Comparison of ENCODE assay signal across 8 mouse cellular contexts in genomic region chr9:27739287-27739686, GRCm38 (mm10). TPM values are rescaled to one million over a fixed set of nuclear protein-coding genes. Genes with fewer than 3 reads are reported as not detected.
A peak's percentile ranks its signal among the peaks of the same experiment; 100 is the strongest.
DNase-seq lines count a peak whose midpoint lies in the region; ATAC-seq and TF ChIP-seq lines count a peak whose summit lies in the region.
"Had no signal": no experiment of that assay in that cellular context is flagged by ENCODE, and none has a peak within 500 bp of the region (broad histone marks: within the 10 kb centered on the region; RNA-seq: fewer than 3 reads in every experiment).

No protein-coding gene starts in this region.

- no peak overlapping the region for H3K4me2 ChIP-seq in intestine, postnatal 0 days (replicated peaks; ENCODE audit: low read depth)
- H3K4me2 ChIP-seq in intestine, embryonic 15.5 days (replicated peaks): no peak overlapping the region
- H3K4me2 ChIP-seq in embryonic facial prominence, embryonic 14.5 days (ENCODE audit: low read depth, low read length): no peak overlapping the region
- H3K4me2 ChIP-seq in lung, postnatal 0 days (replicated peaks; ENCODE audit: low read depth, low read length): no peak overlapping the region
- H3K4me2 ChIP-seq: limb, embryonic 12.5 days had no signal

- no peak overlapping the region for H3K4me3 ChIP-seq in intestine, postnatal 0 days (ENCODE audit: low read depth, low read length)
- H3K4me3 ChIP-seq in intestine, embryonic 15.5 days (replicated peaks): no peak overlapping the region
- no peak overlapping the region for H3K4me3 ChIP-seq in MEL (ENCODE audit: control insufficient read depth in 1 of 2, insufficient read depth in 1 of 2, low read depth in 2 of 2, low read length in 2 of 2)
- H3K4me3 ChIP-seq in embryonic facial prominence, embryonic 14.5 days (ENCODE audit: low read depth, low read length): no peak overlapping the region
- H3K4me3 ChIP-seq in lung, postnatal 0 days (ENCODE audit: low read depth, low read length): no peak overlapping the region
- H3K4me3 ChIP-seq: limb, embryonic 12.5 days had no signal

- TF ChIP-seq RAD21 in MEL (IDR thresholded peaks at IDR 0.05; ENCODE audit: low read depth, low read length): peak; percentile 38

- H3K79me2 ChIP-seq in MEL (ENCODE audit: control insufficient read depth, insufficient read depth, low read length, poor library complexity): no peaks in the 10 kb centered on the region

- 22% methylated on average over 3 of the region's 3 CpGs for WGBS in intestine, postnatal 0 days
- 26% methylated on average over 3 of the region's 3 CpGs for WGBS in intestine, embryonic 15.5 days
- 25% methylated on average over 3 of the region's 3 CpGs for WGBS in embryonic facial prominence, embryonic 14.5 days
- WGBS in lung, postnatal 0 days: 18% methylated on average over 3 of the region's 3 CpGs

- H3K27me3 ChIP-seq in intestine, postnatal 0 days (replicated peaks; ENCODE audit: control insufficient read depth, insufficient read depth, low read length): no peaks in the 10 kb centered on the region
- no peaks in the 10 kb centered on the region for H3K27me3 ChIP-seq in intestine, embryonic 15.5 days (replicated peaks)
- H3K27me3 ChIP-seq in MEL (ENCODE audit: control insufficient read depth in 1 of 2, insufficient read depth in 2 of 2, low read length in 2 of 2): no peaks in the 10 kb centered on the region
- no peaks in the 10 kb centered on the region for H3K27me3 ChIP-seq in embryonic facial prominence, embryonic 14.5 days (replicated peaks; ENCODE audit: control insufficient read depth, insufficient read depth, low read length)
- no peaks in the 10 kb centered on the region for H3K27me3 ChIP-seq in lung, postnatal 0 days (replicated peaks; ENCODE audit: insufficient read depth, low read length)

- no peaks in the 10 kb centered on the region for H3K36me3 ChIP-seq in intestine, postnatal 0 days (ENCODE audit: control insufficient read depth, insufficient read depth)
- H3K36me3 ChIP-seq in intestine, embryonic 15.5 days: no peaks in the 10 kb centered on the region
- no peaks in the 10 kb centered on the region for H3K36me3 ChIP-seq in MEL (ENCODE audit: control insufficient read depth in 1 of 2, insufficient read depth in 2 of 2, low read length in 2 of 2)
- H3K36me3 ChIP-seq in embryonic facial prominence, embryonic 14.5 days (ENCODE audit: control insufficient read depth, insufficient read depth, low read length): no peaks in the 10 kb centered on the region
- H3K36me3 ChIP-seq in lung, postnatal 0 days (ENCODE audit: insufficient read depth, low read length): no peaks in the 10 kb centered on the region
- H3K36me3 ChIP-seq: limb, embryonic 12.5 days had no signal

- H3K4me1 ChIP-seq in intestine, postnatal 0 days (replicated peaks; ENCODE audit: control insufficient read depth, insufficient read depth, low read length): no peaks in the 10 kb centered on the region
- H3K4me1 ChIP-seq in intestine, embryonic 15.5 days (replicated peaks): no peaks in the 10 kb centered on the region
- H3K4me1 ChIP-seq in MEL (ENCODE audit: control insufficient read depth in 1 of 2, insufficient read depth in 2 of 2, low read length in 2 of 2): no peaks in the 10 kb centered on the region
- no peaks in the 10 kb centered on the region for H3K4me1 ChIP-seq in embryonic facial prominence, embryonic 14.5 days (ENCODE audit: control insufficient read depth, insufficient read depth, low read length)
- H3K4me1 ChIP-seq in lung, postnatal 0 days (ENCODE audit: insufficient read depth, low read depth, low read length): no peaks in the 10 kb centered on the region
- H3K4me1 ChIP-seq: limb, embryonic 12.5 days had no signal

- no peak for TF ChIP-seq POLR2A in MEL (IDR thresholded peaks at IDR 0.05; ENCODE audit: control insufficient read depth in 1 of 2, insufficient read depth in 1 of 2, low read depth in 1 of 2, low read length in 2 of 2, poor library complexity in 1 of 2)

- TF ChIP-seq EP300 in MEL (IDR thresholded peaks at IDR 0.05; ENCODE audit: low read depth in 1 of 2, low read length in 2 of 2): no peak
- no peak for TF ChIP-seq EP300 in lung, postnatal 0 days (IDR thresholded peaks at IDR 0.05)

- peak; percentile 27 for DNase-seq in 416B (ENCODE audit: low read depth)
- DNase-seq in MEL (ENCODE audit: low read depth, low spot score): peak; percentile 26
- peak; percentile 24 for DNase-seq in embryonic facial prominence, embryonic 14.5 days (ENCODE audit: low spot score)
- peak; percentile 71 for DNase-seq in lung, postnatal 0 days (ENCODE audit: low spot score)
- DNase-seq in thymus, adult 18-20 months: no peak

- no peaks in the 10 kb centered on the region for H3K9me3 ChIP-seq in intestine, postnatal 0 days (ENCODE audit: control insufficient read depth)
- no peaks in the 10 kb centered on the region for H3K9me3 ChIP-seq in intestine, embryonic 15.5 days
- H3K9me3 ChIP-seq in MEL (replicated peaks; ENCODE audit: insufficient read depth, low read length): no peaks in the 10 kb centered on the region
- no peaks in the 10 kb centered on the region for H3K9me3 ChIP-seq in embryonic facial prominence, embryonic 14.5 days (ENCODE audit: control insufficient read depth, low read length)
- no peaks in the 10 kb centered on the region for H3K9me3 ChIP-seq in lung, postnatal 0 days (ENCODE audit: low read length)
- H3K9me3 ChIP-seq: limb, embryonic 12.5 days had no signal

- no peak for ATAC-seq in intestine, postnatal 0 days
- ATAC-seq in intestine, embryonic 15.5 days: no peak
- no peak for ATAC-seq in embryonic facial prominence, embryonic 14.5 days (ENCODE audit: low read depth)
- ATAC-seq in lung, postnatal 0 days: peak; percentile 44; the same call in 1 of the 2 replicates

- peak; percentile 59 for TF ChIP-seq CTCF in intestine, postnatal 0 days (IDR thresholded peaks at IDR 0.05; ENCODE audit: low read depth)
- TF ChIP-seq CTCF in MEL (IDR thresholded peaks at IDR 0.05 in 2 of 3, conservative IDR thresholded peaks at IDR 0.05 in 1 of 3; ENCODE audit: control insufficient read depth in 1 of 3, insufficient read depth in 1 of 3, low read depth in 2 of 3, low read length in 3 of 3, poor library complexity in 1 of 3, severe bottlenecking in 1 of 3): peak in 2 of 3 experiments; percentile 38 to 47; a peak in 3 of 6 replicates
- TF ChIP-seq CTCF in lung, postnatal 0 days (IDR thresholded peaks at IDR 0.05): peak; percentile 86

- no peak overlapping the region for H3K9ac ChIP-seq in intestine, postnatal 0 days (ENCODE audit: low read depth, low read length)
- H3K9ac ChIP-seq in intestine, embryonic 15.5 days: no peak overlapping the region
- no peak overlapping the region for H3K9ac ChIP-seq in MEL (ENCODE audit: control insufficient read depth, low read depth, low read length, poor library complexity, severe bottlenecking)
- no peak overlapping the region for H3K9ac ChIP-seq in embryonic facial prominence, embryonic 14.5 days (ENCODE audit: low read depth, low read length)
- H3K9ac ChIP-seq in lung, postnatal 0 days (replicated peaks; ENCODE audit: low read depth): no peak overlapping the region
- H3K9ac ChIP-seq: limb, embryonic 12.5 days had no signal

- no peak overlapping the region for H3K27ac ChIP-seq in intestine, postnatal 0 days (ENCODE audit: low read depth, low read length)
- no peak overlapping the region for H3K27ac ChIP-seq in intestine, embryonic 15.5 days
- H3K27ac ChIP-seq in MEL (ENCODE audit: control insufficient read depth, low read depth, low read length): no peak overlapping the region
- no peak overlapping the region for H3K27ac ChIP-seq in embryonic facial prominence, embryonic 14.5 days (replicated peaks; ENCODE audit: low read depth, low read length)
- no peak overlapping the region for H3K27ac ChIP-seq in lung, postnatal 0 days (ENCODE audit: low read length)
- H3K27ac ChIP-seq: limb, embryonic 12.5 days had no signal

TF ChIP-seq in MEL, 35 proteins besides CTCF, POLR2A, EP300 and RAD21:
- TF ChIP-seq ZC3H11A (IDR thresholded peaks at IDR 0.05; ENCODE audit: low read depth, low read length) (peak; percentile 13; the same call in 1 of the 2 replicates), SMC3 (IDR thresholded peaks at IDR 0.05; ENCODE audit: low read depth, low read length) (peak; percentile 58), E2F4 (IDR thresholded peaks at IDR 0.05; ENCODE audit: borderline replicate concordance, low read depth, low read length) (no peak)

RNA-seq across cellular contexts. Expression of gene Opcml, which starts 51.3 kb away (rescaled TPM):
- polyA plus RNA-seq in intestine, postnatal 0 days (2015; fragmentation: Nextera tagmentation; extraction: Ambion mirVana): 1.7 and 2.4 TPM in 2 replicates
- 3.4 and 4.4 TPM in 2 replicates for polyA plus RNA-seq in intestine, embryonic 15.5 days (2015; fragmentation: Nextera tagmentation; extraction: Ambion mirVana)
- total RNA-seq in MEL (2012; rRNA removed): not detected in 2 replicates
- polyA plus RNA-seq in MEL (2012; ENCODE audit: insufficient read depth in 1 of 2, insufficient read length in 2 of 2, low read depth in 1 of 2, low replicate concordance in 2 of 2, missing spikeins in 1 of 2): not detected
- polyA plus RNA-seq in embryonic facial prominence, embryonic 14.5 days (2014; fragmentation: Nextera tagmentation; extraction: Ambion mirVana): 5.9 and 6.0 TPM in 2 replicates
- 2.5 and 3.7 TPM in 2 replicates for polyA plus RNA-seq in lung, postnatal 0 days (2015; fragmentation: Nextera tagmentation; extraction: Ambion mirVana)

Comparison
In these comparisons a context has a peak if more than half of its experiments do, and no peak if none do; other contexts are left out.
1. DNase-seq: peak in 416B (single experiment), MEL (single experiment), embryonic facial prominence, embryonic 14.5 days (single experiment) and lung, postnatal 0 days (single experiment); none in thymus, adult 18-20 months (0 of 2).
2. Peak in every context shown above with its lines, with median percentiles within 50 percentile points of each other: CTCF ChIP-seq.